Mouse (Mus musculus): ENCODE measurements around the gene Lyl1. TPM values are rescaled to one million over a fixed set of nuclear protein-coding genes. Genes with fewer than 3 reads are reported as not detected.

Lyl1 gene
- polyA plus RNA-seq, 1 experiment from 2014 or later = 4.6 TPM

DNA sequence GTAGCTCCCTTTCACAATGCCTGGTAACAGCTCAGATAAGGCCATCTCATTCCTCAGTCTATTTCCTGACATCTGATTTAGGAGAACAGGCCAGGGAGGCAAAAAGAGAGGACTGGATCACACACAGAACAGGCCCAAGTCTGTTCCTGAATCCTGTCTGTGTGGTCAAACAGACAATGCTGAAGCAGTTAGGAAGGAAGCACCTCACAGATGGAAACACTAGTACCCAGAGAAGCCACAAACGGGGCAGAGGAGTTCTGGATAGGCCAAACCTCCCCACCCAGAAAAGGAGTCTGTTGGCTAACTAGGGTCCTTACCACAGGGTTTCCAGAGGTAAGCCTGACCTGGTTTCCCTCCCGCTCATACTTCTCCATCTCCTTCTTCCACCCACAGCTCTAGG is 19.0 kb upstream of the Lyl1 start:
- Histone ChIP-seq H3K4me1 (peaks cover 25% of the 10 kb centered on the region), H3K9me3 (replicated peaks) (no peaks in the 10 kb centered on the region), H3K36me3 (peaks cover 85% of the 10 kb centered on the region), H3K27me3 (ENCODE audit: low read depth, poor library complexity, severe bottlenecking) (no peaks in the 10 kb centered on the region), H3K4me3 (no peak overlapping the region), H3K27ac (no peak overlapping the region)
- WGBS = 88% methylated on average over 2 of the region's 2 CpGs
- no peak for DNase-seq (ENCODE audit: low spot score)

DNA sequence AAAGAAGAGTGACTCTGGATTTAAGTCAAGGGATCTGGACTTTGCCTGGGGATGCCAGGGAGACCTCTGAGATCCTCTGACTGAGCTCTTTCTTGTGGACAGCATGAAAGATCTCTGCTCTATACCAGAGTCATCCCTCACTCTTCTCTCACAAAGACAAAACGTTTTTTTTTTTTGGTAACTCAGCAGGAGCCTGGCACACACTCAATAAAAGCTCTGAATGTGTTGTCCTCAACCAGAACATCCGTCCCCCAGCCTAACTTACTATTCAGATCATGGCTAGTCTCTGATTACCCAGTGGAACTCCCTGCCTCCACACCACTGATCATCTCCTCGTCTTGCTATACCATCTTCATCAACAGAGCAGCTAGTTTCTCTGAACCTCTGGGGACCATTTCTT is 16.7 kb upstream of the Lyl1 start:
- H3K4me3 ChIP-seq = peak overlapping the region; percentile 94; the same call in 1 of the 2 replicates
- WGBS = 74% methylated on average over 3 of the region's 3 CpGs
- no peak overlapping the region for H3K27ac ChIP-seq
- DNase-seq (ENCODE audit: low spot score) = no peak
- no peaks in the 10 kb centered on the region for H3K27me3 ChIP-seq (ENCODE audit: low read depth, poor library complexity, severe bottlenecking)
- H3K4me1 ChIP-seq = peaks cover 40% of the 10 kb centered on the region
- peaks cover 65% of the 10 kb centered on the region for H3K36me3 ChIP-seq
- H3K9me3 ChIP-seq (replicated peaks) = no peaks in the 10 kb centered on the region

DNA sequence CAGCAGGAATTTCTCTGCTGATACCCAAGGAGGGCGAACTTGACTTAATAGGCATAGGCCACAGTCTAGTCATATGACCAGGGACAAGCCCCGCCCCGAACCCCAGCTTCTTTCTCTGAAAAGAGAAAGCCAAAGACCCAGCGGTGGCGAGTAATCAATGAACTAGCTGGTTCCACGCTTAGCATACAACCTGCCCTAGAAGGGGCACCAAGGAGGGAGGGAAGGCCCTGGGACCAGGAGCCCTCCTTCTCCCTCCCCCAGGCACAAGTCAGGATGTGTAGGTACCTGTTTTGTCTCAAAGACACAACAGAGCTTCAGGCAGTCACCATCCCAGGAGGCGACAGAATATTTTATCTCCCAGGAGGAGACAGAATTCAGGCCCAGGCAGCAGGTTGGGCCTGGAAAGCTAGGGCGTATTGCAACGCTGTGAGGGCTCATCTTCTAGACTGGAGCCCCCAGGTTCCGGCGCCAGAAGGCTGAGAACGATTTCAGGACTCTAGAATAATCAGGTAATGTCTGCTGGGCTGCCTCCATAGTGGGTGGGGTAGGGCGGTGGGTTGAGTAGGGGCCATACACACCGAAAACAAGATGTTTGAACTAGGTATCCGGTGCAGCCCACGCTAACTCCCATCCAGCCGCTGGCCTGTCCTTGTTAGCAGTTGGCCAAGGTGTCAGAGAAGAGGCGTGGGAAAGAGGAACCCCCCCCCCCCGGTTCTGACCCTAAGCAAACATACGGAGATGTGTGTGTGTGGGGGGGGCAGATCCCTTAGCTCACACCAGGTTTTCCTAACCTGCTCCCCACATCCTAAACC is 14.9 kb upstream of the Lyl1 start, which contains the start of gene Trmt1:
TSS of gene Trmt1 (plus strand) at position 117 of the 812 bp plus-strand sequence.
- DNase-seq (ENCODE audit: low spot score) = peak; percentile 41
- Histone ChIP-seq H3K27ac (peak within 1 kb of the TSS; percentile 99), H3K4me3 (peak within 1 kb of the TSS; percentile 94), H3K9me3 (replicated peaks) (no peaks in the 10 kb centered on the region), H3K4me1 (peaks cover 53% of the 10 kb centered on the region), H3K36me3 (peaks cover 55% of the 10 kb centered on the region), H3K27me3 (ENCODE audit: low read depth, poor library complexity, severe bottlenecking) (no peaks in the 10 kb centered on the region)
- WGBS = 13% methylated on average over 20 of the region's 20 CpGs

DNA sequence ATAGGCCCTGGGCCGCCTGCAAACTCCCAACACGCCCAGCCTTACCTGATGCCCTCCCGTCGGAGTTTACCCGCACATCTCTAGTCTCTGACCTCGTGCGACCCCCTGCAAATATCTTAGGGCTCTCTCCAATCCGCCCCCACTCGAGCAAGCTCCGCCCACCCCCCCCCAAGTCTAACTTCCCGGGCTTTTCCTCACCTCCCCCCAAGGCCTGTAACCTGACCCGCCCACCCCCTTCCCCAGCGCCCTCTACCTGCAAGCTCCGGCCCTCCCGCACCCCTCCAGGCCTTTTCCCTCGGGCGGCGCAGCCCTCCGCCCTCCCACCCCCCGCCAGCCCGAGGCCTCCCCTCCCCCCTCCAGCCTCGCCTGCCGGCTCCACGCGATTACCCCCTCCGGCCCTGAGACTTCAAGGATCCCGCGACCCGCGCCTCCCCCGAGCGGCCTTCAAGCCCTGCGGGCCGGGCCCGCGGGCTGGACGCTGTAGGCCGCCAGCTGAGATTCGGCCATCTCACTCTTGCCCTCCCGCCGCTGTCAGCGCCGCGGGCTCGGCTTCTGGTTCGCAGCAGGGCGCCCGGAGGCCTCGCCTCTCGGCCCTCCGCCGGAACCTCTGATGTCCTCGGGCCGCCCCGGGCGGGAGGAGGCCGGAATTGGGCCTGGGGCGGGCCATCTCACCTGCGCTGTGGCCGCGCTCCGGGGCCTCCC is 14.1 kb upstream of the Lyl1 start:
- peak; percentile 88 for DNase-seq (ENCODE audit: low spot score)
- Histone ChIP-seq H3K27ac (peak overlapping the region; percentile 99), H3K36me3 (peaks cover 54% of the 10 kb centered on the region), H3K4me1 (peaks cover 53% of the 10 kb centered on the region), H3K4me3 (peak overlapping the region; percentile 94), H3K27me3 (ENCODE audit: low read depth, poor library complexity, severe bottlenecking) (no peaks in the 10 kb centered on the region), H3K9me3 (replicated peaks) (no peaks in the 10 kb centered on the region)
- WGBS = 1% methylated on average over 51 of the region's 62 CpGs

DNA sequence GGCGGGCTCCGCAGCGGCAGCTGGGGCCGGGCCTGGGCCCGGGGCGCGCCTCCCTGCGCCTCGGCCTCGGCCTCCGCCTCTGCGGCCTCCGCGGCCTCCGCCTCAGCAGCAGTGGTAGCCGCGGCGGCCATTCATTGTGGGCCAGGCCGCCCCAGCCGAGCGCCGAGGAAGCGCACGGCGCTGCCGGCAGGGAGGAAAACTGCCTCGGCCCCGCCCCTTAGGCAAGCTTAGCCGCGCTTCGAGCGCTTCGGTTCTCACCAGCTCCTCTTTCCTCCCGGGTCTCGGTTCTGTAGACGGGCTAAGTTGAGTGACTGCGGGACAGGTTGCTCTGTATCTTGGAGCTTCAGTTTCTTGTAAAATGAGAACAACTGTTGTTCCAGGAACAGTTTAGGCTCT is 13.6 kb upstream of the Lyl1 start, which contains the start of gene Nacc1:
TSS of gene Nacc1 (minus strand) at position 158 of the 396 bp plus-strand sequence.
- peaks cover 53% of the 10 kb centered on the region for H3K4me1 ChIP-seq
- WGBS = 1% methylated on average over 37 of the region's 37 CpGs
- no peaks in the 10 kb centered on the region for H3K9me3 ChIP-seq (replicated peaks)
- peak; percentile 92 for DNase-seq (ENCODE audit: low spot score)
- H3K27me3 ChIP-seq (ENCODE audit: low read depth, poor library complexity, severe bottlenecking) = no peaks in the 10 kb centered on the region
- peak within 1 kb of the TSS; percentile 99 for H3K27ac ChIP-seq
- H3K4me3 ChIP-seq = peak within 1 kb of the TSS; percentile 94
- H3K36me3 ChIP-seq = peaks cover 54% of the 10 kb centered on the region

DNA sequence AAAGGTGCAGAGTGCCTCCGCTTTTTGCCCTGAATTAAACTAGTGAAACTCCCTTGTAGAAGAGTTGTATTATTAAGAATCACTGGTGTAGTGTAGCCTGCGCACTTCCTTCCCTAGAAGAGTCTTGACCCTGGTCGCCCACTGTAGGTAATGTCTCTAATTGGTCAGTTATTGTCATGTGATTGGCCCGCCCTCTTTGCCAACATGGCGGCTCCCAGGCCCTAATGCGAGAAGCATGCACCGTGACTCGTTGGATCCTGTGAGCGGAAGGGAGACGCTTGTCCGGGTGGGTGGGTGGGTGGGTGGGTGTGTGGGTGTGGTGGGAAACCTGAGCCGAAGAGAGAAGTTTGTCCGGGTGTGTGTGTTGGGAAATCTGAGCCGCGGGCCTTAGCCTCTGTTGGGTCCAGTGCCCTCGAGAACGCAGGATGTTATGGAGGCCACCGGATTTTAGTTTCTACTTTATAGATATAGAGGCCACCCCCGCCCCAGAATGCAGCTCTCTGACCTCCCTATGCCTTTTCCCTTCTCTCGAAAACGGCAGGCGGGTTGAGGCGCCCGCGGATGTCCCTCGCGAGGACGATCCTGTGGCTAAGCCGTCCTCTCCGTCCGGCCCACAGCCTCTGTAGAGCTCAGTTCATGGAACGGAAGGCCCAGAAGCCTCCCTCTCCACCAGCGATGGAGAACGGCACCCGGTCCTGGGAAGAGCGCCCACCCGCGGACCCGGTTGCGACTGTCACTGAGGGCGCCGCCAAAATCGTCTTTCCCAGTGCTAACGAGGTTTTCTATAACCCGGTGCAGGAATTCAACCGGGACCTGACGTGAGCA is 12.0 kb upstream of the Lyl1 start:
- Histone ChIP-seq H3K27me3 (ENCODE audit: low read depth, poor library complexity, severe bottlenecking) (no peaks in the 10 kb centered on the region), H3K27ac (peak overlapping the region; percentile 87), H3K9me3 (replicated peaks) (no peaks in the 10 kb centered on the region), H3K36me3 (peaks cover 52% of the 10 kb centered on the region), H3K4me3 (peak overlapping the region; percentile 94), H3K4me1 (peaks cover 53% of the 10 kb centered on the region)
- WGBS = under 1% methylated on average over 47 of the region's 47 CpGs
- peak; percentile 90 for DNase-seq (ENCODE audit: low spot score)

DNA sequence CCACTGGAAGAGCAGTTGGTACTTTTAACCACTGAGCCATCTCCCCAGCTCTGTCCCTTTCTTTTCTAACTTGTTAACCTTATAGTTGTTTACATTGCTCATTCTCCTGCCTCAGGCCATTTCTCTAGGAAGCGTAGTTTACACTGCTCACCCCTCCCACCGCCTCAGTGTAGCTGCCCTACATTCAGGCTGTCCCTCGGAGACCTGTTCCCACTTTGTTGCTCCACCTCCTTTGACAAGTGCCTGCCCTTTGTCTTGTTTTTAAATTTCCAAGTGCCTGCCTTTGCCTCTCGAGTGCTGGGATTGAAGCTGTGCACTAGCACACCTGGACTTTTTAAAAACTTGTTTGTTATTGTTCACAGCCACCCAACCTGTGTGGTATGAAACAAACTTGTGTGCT is 7.9 kb upstream of the Lyl1 start:
- peaks cover 21% of the 10 kb centered on the region for H3K4me1 ChIP-seq
- no peaks in the 10 kb centered on the region for H3K9me3 ChIP-seq (replicated peaks)
- 72% methylated on average over 4 of the region's 4 CpGs for WGBS
- peaks cover 75% of the 10 kb centered on the region for H3K36me3 ChIP-seq
- no peaks in the 10 kb centered on the region for H3K27me3 ChIP-seq (ENCODE audit: low read depth, poor library complexity, severe bottlenecking)
- no peak overlapping the region for H3K27ac ChIP-seq
- no peak overlapping the region for H3K4me3 ChIP-seq
- DNase-seq (ENCODE audit: low spot score) = no peak

DNA sequence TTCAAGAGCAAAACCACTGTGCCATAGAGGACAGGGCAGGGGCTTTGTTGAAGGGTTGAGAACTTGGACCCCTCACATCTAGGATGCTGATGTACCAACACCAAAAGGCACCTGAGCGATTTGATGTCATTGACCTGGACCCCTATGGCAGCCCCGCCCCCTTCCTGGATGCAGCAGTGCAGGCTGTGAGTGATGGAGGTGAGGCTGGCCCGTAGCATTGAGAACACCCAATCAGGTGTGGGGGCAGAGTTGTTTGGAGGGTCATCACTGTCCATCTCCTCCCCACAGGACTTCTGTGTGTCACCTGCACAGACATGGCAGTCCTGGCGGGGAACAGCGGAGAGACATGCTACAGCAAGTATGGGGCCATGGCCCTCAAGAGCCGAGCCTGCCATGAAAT is 6.1 kb upstream of the Lyl1 start:
- DNase-seq (ENCODE audit: low spot score) = no peak
- H3K9me3 ChIP-seq (replicated peaks) = no peaks in the 10 kb centered on the region
- no peak overlapping the region for H3K27ac ChIP-seq
- WGBS = 89% methylated on average over 6 of the region's 6 CpGs
- H3K4me3 ChIP-seq = no peak overlapping the region
- peaks cover 93% of the 10 kb centered on the region for H3K36me3 ChIP-seq
- peaks cover 12% of the 10 kb centered on the region for H3K4me1 ChIP-seq
- no peaks in the 10 kb centered on the region for H3K27me3 ChIP-seq (ENCODE audit: low read depth, poor library complexity, severe bottlenecking)

DNA sequence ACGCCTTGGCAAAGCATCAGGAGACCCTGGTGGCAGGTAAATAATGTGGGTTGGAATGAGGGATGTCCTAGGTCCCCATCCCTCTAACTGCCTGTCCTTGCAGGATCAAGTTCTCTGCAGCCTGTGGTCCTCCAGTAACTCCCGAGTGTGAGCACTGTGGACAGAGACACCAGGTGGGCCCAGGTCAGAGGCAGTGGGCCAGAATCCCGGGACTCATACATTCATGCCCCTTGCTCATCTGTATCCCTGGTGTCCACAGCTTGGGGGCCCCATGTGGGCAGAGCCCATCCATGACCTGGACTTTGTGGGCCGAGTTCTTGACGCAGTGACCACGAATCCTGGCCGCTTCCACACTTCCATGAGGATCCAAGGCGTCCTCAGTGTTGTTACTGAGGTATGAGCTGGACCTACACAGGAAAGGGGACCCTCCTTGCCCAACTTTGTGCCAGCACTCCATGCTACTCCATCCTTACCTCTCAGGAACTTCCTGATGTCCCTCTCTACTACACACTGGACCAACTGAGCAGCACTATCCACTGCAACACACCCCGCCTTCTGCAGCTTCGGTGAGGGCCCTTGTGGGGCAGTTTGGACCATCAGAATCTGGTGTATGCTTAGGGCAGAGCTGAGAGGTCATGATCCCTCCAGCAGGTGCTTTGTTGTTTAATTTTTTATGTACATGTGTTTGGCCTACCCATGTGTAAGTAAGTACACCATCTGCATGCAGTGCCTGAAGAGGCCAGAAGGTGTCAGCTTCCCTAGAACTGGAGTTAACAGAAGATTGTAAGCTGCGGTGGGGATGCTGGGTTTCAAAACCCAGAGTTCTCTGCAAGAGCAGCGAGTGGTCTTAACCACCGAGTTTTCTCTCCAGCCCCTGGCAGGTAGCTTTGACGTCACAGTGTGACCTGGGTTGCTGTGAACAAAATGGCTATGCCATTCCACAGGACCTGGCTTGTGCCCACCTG is 3.8 kb upstream of the Lyl1 start:
- Histone ChIP-seq H3K36me3 (peaks cover 78% of the 10 kb centered on the region), H3K4me1 (peaks cover 22% of the 10 kb centered on the region), H3K9me3 (replicated peaks) (no peaks in the 10 kb centered on the region), H3K27ac (no peak overlapping the region), H3K4me3 (no peak overlapping the region), H3K27me3 (ENCODE audit: low read depth, poor library complexity, severe bottlenecking) (peaks cover 17% of the 10 kb centered on the region)
- peak; percentile 35 for DNase-seq (ENCODE audit: low spot score)
- WGBS = 89% methylated on average over 14 of the region's 14 CpGs

DNA sequence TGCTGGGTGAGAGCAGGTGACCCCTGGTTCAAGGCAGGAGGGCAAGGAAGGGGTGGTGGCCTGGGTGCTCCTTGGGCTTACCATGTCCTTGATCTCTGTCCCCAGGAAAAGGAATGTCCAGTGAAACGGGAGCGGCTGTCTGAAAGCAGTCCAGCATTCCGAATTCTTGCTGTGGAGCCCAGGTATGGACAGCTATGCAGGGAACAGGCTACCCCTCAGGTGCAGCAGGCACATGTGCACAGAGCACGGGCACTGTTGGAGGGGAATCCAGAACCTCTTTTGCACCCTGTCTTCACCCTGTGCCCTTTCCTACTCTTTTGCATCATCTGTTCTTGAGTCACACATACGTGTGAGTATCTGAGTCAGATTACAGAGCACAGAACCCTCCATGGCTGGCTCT is 3.0 kb upstream of the Lyl1 start:
- WGBS = 93% methylated on average over 5 of the region's 5 CpGs
- H3K36me3 ChIP-seq = peaks cover 69% of the 10 kb centered on the region
- H3K4me1 ChIP-seq = peaks cover 22% of the 10 kb centered on the region
- H3K9me3 ChIP-seq (replicated peaks) = no peaks in the 10 kb centered on the region
- DNase-seq (ENCODE audit: low spot score) = no peak
- peaks cover 25% of the 10 kb centered on the region for H3K27me3 ChIP-seq (ENCODE audit: low read depth, poor library complexity, severe bottlenecking)
- 0 out of 2 replicates have a peak overlapping the region, but pooled peaks have one; percentile 1 for H3K4me3 ChIP-seq
- no peak overlapping the region for H3K27ac ChIP-seq

DNA sequence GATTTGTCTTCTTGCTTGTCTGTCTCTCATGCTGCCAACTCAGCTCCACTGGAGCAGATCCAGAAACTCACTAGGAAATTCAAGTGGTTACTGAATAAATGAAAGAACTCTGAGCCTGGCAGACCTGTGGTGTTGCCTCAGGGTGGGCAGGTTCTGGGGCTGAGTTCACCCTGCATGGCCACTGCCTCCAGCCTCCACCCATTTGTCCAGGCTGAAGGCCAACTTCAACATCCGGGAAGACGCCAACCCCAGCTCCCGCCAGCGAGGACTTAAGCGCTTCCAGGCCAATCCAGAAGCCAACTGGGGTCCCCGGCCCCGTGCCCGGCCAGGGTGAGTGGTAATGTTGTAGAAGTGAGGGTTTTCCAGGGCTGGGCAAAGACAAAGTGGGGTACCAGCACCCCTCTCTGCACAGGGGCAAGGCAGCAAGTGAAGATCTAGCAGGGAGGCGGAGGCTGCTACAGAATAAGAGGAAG is 2.3 kb upstream of the Lyl1 start:
- Histone ChIP-seq H3K36me3 (peaks cover 63% of the 10 kb centered on the region), H3K9me3 (replicated peaks) (no peaks in the 10 kb centered on the region), H3K4me1 (peaks cover 27% of the 10 kb centered on the region), H3K4me3 (no peak overlapping the region), H3K27ac (0 out of 2 replicates have a peak overlapping the region, but pooled peaks have one; percentile 0), H3K27me3 (ENCODE audit: low read depth, poor library complexity, severe bottlenecking) (peaks cover 32% of the 10 kb centered on the region)
- 91% methylated on average over 9 of the region's 9 CpGs for WGBS
- no peak for DNase-seq (ENCODE audit: low spot score)

Measured in limb, embryonic 10.5 days (tissue).